Mouse (Mus musculus) lung, embryonic 15.5 days (tissue): ENCODE measurements around the gene Med27. TPM values are rescaled to one million over a fixed set of nuclear protein-coding genes. Genes with fewer than 3 reads are reported as not detected.

ENCODE experiments used
- ATAC-seq: fragments of 200-750 bp; cut with Nextera tagmentation; 2 replicates; pipeline ENCODE4 v1.8.0; 2017; ENCODE audit warnings: moderate number of reproducible peaks, borderline replicate concordance; ENCODE audit not compliant: low FRiP score, low TSS enrichment; ENCODE audit errors: extremely low read depth
- H3K27ac ChIP-seq: fragments of 300-500 bp; sonication (generic); 2 replicates; pipeline ENCODE4 v1.5.1; 2015; ENCODE audit warnings: moderate library complexity, mild to moderate bottlenecking, inconsistent platforms
- H3K27me3 ChIP-seq: fragments of 300-500 bp; sonication (generic); 2 replicates; pipeline ENCODE4 v1.6.1; 2015; ENCODE audit warnings: inconsistent platforms
- H3K36me3 ChIP-seq: fragments of 300-500 bp; sonication (generic); 2 replicates; pipeline ENCODE4 v1.6.1; 2015; ENCODE audit warnings: inconsistent platforms
- H3K4me1 ChIP-seq: fragments of 300-500 bp; sonication (generic); 2 replicates; pipeline ENCODE4 v1.6.1; 2015; ENCODE audit warnings: inconsistent platforms
- H3K4me2 ChIP-seq: fragments of 300-500 bp; sonication (generic); 2 replicates; pipeline ENCODE4 v1.6.1; 2015; ENCODE audit warnings: inconsistent platforms, mild to moderate bottlenecking, moderate library complexity
- H3K4me3 ChIP-seq: fragments of 300-500 bp; sonication (generic); 2 replicates; pipeline ENCODE4 v1.5.1; 2015; ENCODE audit warnings: mild to moderate bottlenecking, inconsistent platforms
- H3K9ac ChIP-seq: fragments of 300-500 bp; sonication (generic); 2 replicates; pipeline ENCODE4 v1.6.1; 2015; ENCODE audit warnings: inconsistent platforms
- H3K9me3 ChIP-seq: fragments of 300-500 bp; sonication (generic); 2 replicates; pipeline ENCODE4 v1.6.1; 2016; ENCODE audit warnings: inconsistent platforms
- WGBS: fragments of 180-500 bp; shearing (Covaris S2); methylation state at CpG from one replicate; pipeline ENCODE4 v1.1.7; 2015; 5-methylcytosine and 5-hydroxymethylcytosine counted together
- polyA plus RNA-seq: library from polyadenylated mRNA; unstranded; fragments of >200 nt; fragmentation: Nextera tagmentation; extraction: Ambion mirVana; gene quantifications from 2 replicates; pipeline ENCODE4 v1.2.1, GENCODE M21; 2015

The Med27 gene
- polyA plus RNA-seq, 1 experiment from 2014 or later: 49.5 TPM

DNA sequence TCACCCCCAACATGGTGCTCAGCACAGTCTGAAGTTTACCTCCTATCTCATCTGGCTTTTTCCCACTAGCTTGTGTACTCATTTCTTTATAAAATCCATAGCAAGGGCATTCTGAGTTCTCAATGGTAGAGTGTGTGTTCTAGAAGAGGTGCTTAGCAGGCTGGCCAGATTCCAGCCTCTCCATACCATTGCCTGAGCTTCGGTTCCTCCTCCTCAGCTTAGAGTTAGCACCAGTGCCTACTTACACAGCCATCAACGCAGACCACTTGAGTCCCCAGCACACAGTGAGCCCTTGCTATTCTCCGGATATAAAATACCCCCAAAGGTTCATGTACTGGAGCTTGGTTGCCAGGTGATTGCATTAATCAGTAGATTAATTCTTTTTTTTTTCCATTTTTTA is 54.2 kb downstream of the Med27 start:
- Histone ChIP-seq H3K9me3 (no peaks in the 10 kb centered on the region), H3K36me3 (no peaks in the 10 kb centered on the region), H3K27me3 (no peaks in the 10 kb centered on the region), H3K9ac (no peak overlapping the region), H3K4me1 (peaks cover 32% of the 10 kb centered on the region), H3K4me3 (no peak overlapping the region), H3K27ac (peak overlapping the region; percentile 78), H3K4me2 (no peak overlapping the region)
- ATAC-seq: peak; percentile 56; the same call in 1 of the 2 replicates
- WGBS: 63% methylated on average over 3 of the region's 3 CpGs

DNA sequence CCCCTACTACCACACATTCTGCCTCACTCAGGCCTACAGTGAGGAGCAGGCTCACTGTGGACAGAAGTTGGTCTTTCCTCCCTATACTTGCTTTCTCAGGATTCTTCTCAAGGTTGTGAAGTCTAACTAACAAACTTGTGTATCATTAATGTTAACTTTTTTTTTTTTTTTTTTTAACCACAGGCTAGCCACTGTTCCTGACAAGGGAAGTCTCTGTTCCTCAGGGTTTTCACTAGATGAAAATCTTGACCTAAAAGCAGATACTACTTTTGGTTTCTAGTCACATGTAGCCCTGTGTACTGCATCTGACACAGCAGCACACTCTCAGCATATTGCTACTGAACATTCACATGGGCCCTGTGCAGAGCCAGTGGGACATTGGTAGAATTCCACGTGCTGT is 55.2 kb downstream of the Med27 start:
- no peak overlapping the region for H3K27ac ChIP-seq
- no peak overlapping the region for H3K4me3 ChIP-seq
- H3K36me3 ChIP-seq: no peaks in the 10 kb centered on the region
- H3K4me1 ChIP-seq: peaks cover 32% of the 10 kb centered on the region
- no peaks in the 10 kb centered on the region for H3K27me3 ChIP-seq
- no peak overlapping the region for H3K9ac ChIP-seq
- H3K9me3 ChIP-seq: no peaks in the 10 kb centered on the region
- ATAC-seq: no peak
- WGBS: 75% methylated on average over 1 of the region's 1 CpGs
- no peak overlapping the region for H3K4me2 ChIP-seq

- H3K4me2 ChIP-seq: no peak overlapping the region
- 68% methylated on average over 3 of the region's 3 CpGs for WGBS
- H3K9ac ChIP-seq: no peak overlapping the region
- H3K9me3 ChIP-seq: no peaks in the 10 kb centered on the region
- ATAC-seq: peak; percentile 63; the same call in 1 of the 2 replicates
- H3K4me3 ChIP-seq: no peak overlapping the region
- peaks cover 32% of the 10 kb centered on the region for H3K4me1 ChIP-seq
- no peaks in the 10 kb centered on the region for H3K27me3 ChIP-seq
- no peak overlapping the region for H3K27ac ChIP-seq
- H3K36me3 ChIP-seq: no peaks in the 10 kb centered on the region
Measured at GRCm38 (mm10) chr2:29402550-29403076, 56.0 kb downstream of the Med27 start.

- 76% methylated on average over 9 of the region's 9 CpGs for WGBS
- no peak for ATAC-seq
Measured at GRCm38 (mm10) chr2:29403799-29404530, 57.3 kb downstream of the Med27 start.

GRCm38 (mm10) chr2:29404931-29405330 is 58.3 kb downstream of the Med27 start:
- Histone ChIP-seq H3K27ac (no peak overlapping the region), H3K27me3 (no peaks in the 10 kb centered on the region), H3K4me2 (no peak overlapping the region), H3K36me3 (no peaks in the 10 kb centered on the region), H3K9ac (no peak overlapping the region), H3K9me3 (no peaks in the 10 kb centered on the region), H3K4me1 (peaks cover 25% of the 10 kb centered on the region), H3K4me3 (no peak overlapping the region)
- 68% methylated on average over 10 of the region's 10 CpGs for WGBS
- ATAC-seq: no peak

More at GRCm38 (mm10) chr2:29403799-29404530, 57.3 kb downstream of the Med27 start:
- no peak overlapping the region for H3K9ac ChIP-seq
- no peak overlapping the region for H3K4me2 ChIP-seq
- no peak overlapping the region for H3K27ac ChIP-seq
- peaks cover 32% of the 10 kb centered on the region for H3K4me1 ChIP-seq
- no peaks in the 10 kb centered on the region for H3K27me3 ChIP-seq
- H3K4me3 ChIP-seq: no peak overlapping the region
- H3K9me3 ChIP-seq: no peaks in the 10 kb centered on the region
- H3K36me3 ChIP-seq: no peaks in the 10 kb centered on the region

DNA sequence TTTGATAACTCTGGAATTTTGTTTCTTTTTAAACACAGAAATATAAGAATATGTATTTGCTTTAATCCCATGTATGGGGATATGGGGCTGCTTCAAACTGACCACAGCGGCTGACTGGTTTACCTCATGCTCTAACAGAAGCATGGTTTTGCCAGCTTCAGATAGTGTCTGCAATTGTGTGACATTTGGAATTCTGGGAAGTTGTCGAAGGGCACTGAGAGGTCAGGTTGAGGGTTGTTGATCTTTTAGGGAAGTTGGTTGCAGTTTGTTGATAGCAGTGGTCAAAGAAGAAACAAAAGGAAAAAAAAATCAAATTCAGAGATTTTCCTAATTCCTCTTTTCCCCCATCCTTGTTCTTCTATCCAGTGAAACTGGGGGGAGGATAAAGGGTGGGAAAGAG is 59.2 kb downstream of the Med27 start:
- no peak for ATAC-seq
- WGBS: 73% methylated on average over 2 of the region's 2 CpGs
- H3K36me3 ChIP-seq: no peaks in the 10 kb centered on the region
- no peak overlapping the region for H3K27ac ChIP-seq
- H3K4me1 ChIP-seq: peaks cover 18% of the 10 kb centered on the region
- H3K9ac ChIP-seq: no peak overlapping the region
- H3K9me3 ChIP-seq: no peaks in the 10 kb centered on the region
- no peaks in the 10 kb centered on the region for H3K27me3 ChIP-seq
- no peak overlapping the region for H3K4me2 ChIP-seq
- no peak overlapping the region for H3K4me3 ChIP-seq

DNA sequence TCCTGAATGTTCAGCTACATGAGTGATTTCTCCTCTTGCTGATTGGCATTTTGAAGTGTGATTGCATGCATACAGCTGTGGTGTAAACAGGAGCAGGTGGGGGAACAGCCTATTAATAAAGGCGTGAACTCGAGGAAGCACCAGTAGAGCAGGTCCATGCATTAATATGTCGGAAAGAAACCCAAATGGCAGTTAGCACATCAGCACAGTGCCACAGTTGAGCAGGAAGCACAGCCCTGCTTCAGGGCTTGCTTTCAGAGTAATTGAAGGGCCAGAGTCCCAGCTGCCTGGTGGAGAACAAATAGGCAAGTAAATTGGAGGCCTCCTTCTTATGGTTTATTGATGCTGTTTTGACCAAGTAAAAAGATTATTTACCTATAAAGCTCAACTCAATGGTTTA is 60.7 kb downstream of the Med27 start:
- ATAC-seq: no peak
- H3K4me2 ChIP-seq: no peak overlapping the region
- H3K4me3 ChIP-seq: no peak overlapping the region
- H3K36me3 ChIP-seq: no peaks in the 10 kb centered on the region
- no peaks in the 10 kb centered on the region for H3K27me3 ChIP-seq
- H3K27ac ChIP-seq: no peak overlapping the region
- H3K4me1 ChIP-seq: peaks cover 22% of the 10 kb centered on the region
- no peak overlapping the region for H3K9ac ChIP-seq
- WGBS: 91% methylated on average over 3 of the region's 3 CpGs
- no peaks in the 10 kb centered on the region for H3K9me3 ChIP-seq

- Histone ChIP-seq H3K9me3 (no peaks in the 10 kb centered on the region), H3K36me3 (no peaks in the 10 kb centered on the region), H3K9ac (no peak overlapping the region), H3K4me1 (peaks cover 22% of the 10 kb centered on the region), H3K27ac (no peak overlapping the region), H3K4me2 (no peak overlapping the region), H3K27me3 (no peaks in the 10 kb centered on the region), H3K4me3 (no peak overlapping the region)
- 88% methylated on average over 7 of the region's 7 CpGs for WGBS
- ATAC-seq: no peak
Measured at GRCm38 (mm10) chr2:29407764-29408163, 61.1 kb downstream of the Med27 start.

GRCm38 (mm10) chr2:29410884-29411283 is 64.3 kb downstream of the Med27 start:
- H3K27ac ChIP-seq: no peak overlapping the region
- 90% methylated on average over 7 of the region's 7 CpGs for WGBS
- no peak overlapping the region for H3K4me2 ChIP-seq
- no peaks in the 10 kb centered on the region for H3K27me3 ChIP-seq
- peaks cover 23% of the 10 kb centered on the region for H3K4me1 ChIP-seq
- H3K4me3 ChIP-seq: no peak overlapping the region
- ATAC-seq: no peak
- no peak overlapping the region for H3K9ac ChIP-seq
- no peaks in the 10 kb centered on the region for H3K9me3 ChIP-seq
- H3K36me3 ChIP-seq: no peaks in the 10 kb centered on the region

DNA sequence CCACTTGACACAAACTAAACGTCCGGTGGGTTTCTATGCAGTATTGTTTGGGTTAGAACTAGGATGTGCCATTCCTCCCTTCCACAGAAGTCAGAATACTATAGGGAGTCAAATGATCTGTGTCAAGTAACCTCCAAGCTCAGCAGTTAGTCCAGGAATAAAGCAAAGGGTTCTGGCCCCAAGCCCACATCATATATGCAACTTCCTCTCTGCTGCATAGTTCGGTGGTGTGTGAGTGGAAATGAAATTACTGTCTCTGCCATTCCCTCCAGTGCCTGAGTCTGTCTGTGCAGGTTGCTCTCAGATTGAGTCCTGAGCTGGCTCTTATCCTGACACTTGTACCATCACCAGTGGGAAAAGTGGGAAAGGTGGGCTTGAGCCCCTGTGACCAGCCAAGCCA is 65.8 kb downstream of the Med27 start:
- Histone ChIP-seq H3K9me3 (no peaks in the 10 kb centered on the region), H3K27me3 (no peaks in the 10 kb centered on the region), H3K4me2 (no peak overlapping the region), H3K4me3 (no peak overlapping the region), H3K9ac (no peak overlapping the region), H3K4me1 (peaks cover 23% of the 10 kb centered on the region), H3K36me3 (no peaks in the 10 kb centered on the region), H3K27ac (peak overlapping the region; percentile 38; the same call in 1 of the 2 replicates)
- ATAC-seq: peak; percentile 55; the same call in 1 of the 2 replicates
- 17% methylated on average over 3 of the region's 3 CpGs for WGBS

- H3K4me3 ChIP-seq: no peak overlapping the region
- H3K9ac ChIP-seq: no peak overlapping the region
- H3K27ac ChIP-seq: peak overlapping the region; percentile 37
- H3K9me3 ChIP-seq: no peaks in the 10 kb centered on the region
- H3K4me2 ChIP-seq: no peak overlapping the region
- no peaks in the 10 kb centered on the region for H3K27me3 ChIP-seq
- ATAC-seq: peak; percentile 56
- H3K4me1 ChIP-seq: peaks cover 23% of the 10 kb centered on the region
- H3K36me3 ChIP-seq: no peaks in the 10 kb centered on the region
- 35% methylated on average over 13 of the region's 13 CpGs for WGBS
Measured at GRCm38 (mm10) chr2:29413259-29413993, 66.8 kb downstream of the Med27 start.

DNA sequence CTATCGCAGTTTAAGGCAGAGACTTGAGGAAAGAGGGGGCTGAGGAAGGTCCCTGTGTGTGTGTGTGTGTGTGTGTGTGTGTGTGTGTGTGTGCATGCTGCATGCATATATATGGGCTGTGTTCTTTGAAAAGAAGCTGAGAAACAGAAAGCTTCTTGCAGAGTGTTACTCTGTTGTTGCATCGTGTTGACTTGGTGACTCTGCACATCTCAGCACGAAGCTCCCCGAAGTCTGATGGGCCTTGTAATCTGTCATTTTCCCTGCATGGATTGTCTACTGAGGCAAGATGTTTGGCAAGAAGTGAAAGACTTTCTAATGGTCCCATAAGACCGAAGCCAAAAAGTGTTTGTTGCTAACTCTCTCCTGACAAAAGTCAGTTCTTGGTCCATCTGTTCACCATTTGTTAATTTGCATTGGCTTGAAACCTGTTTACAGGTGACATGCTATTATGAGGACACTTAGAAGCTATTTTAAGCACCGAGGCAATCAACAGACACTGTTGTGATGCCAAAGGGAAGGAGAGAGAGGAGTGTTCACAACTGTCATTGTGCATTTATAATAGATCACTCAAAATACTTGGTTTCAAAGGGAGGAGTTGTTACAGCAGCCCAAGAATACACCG is 68.3 kb downstream of the Med27 start:
- Histone ChIP-seq H3K36me3 (no peaks in the 10 kb centered on the region), H3K27ac (no peak overlapping the region), H3K4me1 (peaks cover 34% of the 10 kb centered on the region), H3K4me3 (no peak overlapping the region), H3K9ac (no peak overlapping the region), H3K4me2 (no peak overlapping the region), H3K9me3 (no peaks in the 10 kb centered on the region), H3K27me3 (no peaks in the 10 kb centered on the region)
- 72% methylated on average over 7 of the region's 7 CpGs for WGBS
- no peak for ATAC-seq
